Mouse (Mus musculus) forebrain, embryonic 16.5 days (tissue): ENCODE data around the gene Adarb1. TPM values are rescaled to one million over a fixed set of nuclear protein-coding genes. Genes with fewer than 3 reads are reported as not detected.

Experiments
- ATAC-seq: fragments of 200-750 bp; cut with Nextera tagmentation; 2 replicates; pipeline ENCODE4 v1.8.0; 2017; ENCODE audit warnings: mild to moderate bottlenecking, moderate library complexity
- H3K27ac ChIP-seq: fragments of 300-500 bp; sonication (generic); 2 replicates; pipeline ENCODE4 v1.5.1; 2014; ENCODE audit warnings: low read length, control low read depth
- H3K27me3 ChIP-seq: fragments of 300-500 bp; sonication (generic); replicated peaks from 2 replicates; pipeline ENCODE4 v1.6.1; 2014; ENCODE audit warnings: low read length; ENCODE audit not compliant: control insufficient read depth, insufficient read depth
- H3K36me3 ChIP-seq: fragments of 300-500 bp; sonication (generic); 2 replicates; pipeline ENCODE4 v1.6.1; 2014; ENCODE audit not compliant: control insufficient read depth, insufficient read depth
- H3K4me1 ChIP-seq: fragments of 300-500 bp; sonication (generic); replicated peaks from 2 replicates; pipeline ENCODE4 v1.6.1; 2014; ENCODE audit warnings: low read length; ENCODE audit not compliant: control insufficient read depth, insufficient read depth
- H3K4me2 ChIP-seq: fragments of 300-500 bp; sonication (generic); 2 replicates; pipeline ENCODE4 v1.6.1; 2014; ENCODE audit warnings: mild to moderate bottlenecking, low read length, control low read depth
- H3K4me3 ChIP-seq: fragments of 300-500 bp; sonication (generic); replicated peaks from 2 replicates; pipeline ENCODE4 v1.5.1; 2014; ENCODE audit warnings: mild to moderate bottlenecking, low read length, control low read depth
- H3K9ac ChIP-seq: fragments of 300-500 bp; sonication (generic); replicated peaks from 2 replicates; pipeline ENCODE4 v1.6.1; 2014; ENCODE audit warnings: low read depth, low read length, control low read depth
- H3K9me3 ChIP-seq: fragments of 300-500 bp; sonication (generic); 2 replicates; pipeline ENCODE4 v1.6.1; 2016; ENCODE audit warnings: low read length; ENCODE audit not compliant: control insufficient read depth
- WGBS: fragments of 180-500 bp; shearing (Covaris S2); extraction: QIAGEN DNeasy Blood & Tissue Kit; methylation state at CpG from one replicate; pipeline ENCODE4 v1.1.7; 2014; 5-methylcytosine and 5-hydroxymethylcytosine counted together
- polyA plus RNA-seq: library from polyadenylated mRNA; unstranded; fragments of >200 nt; fragmentation: Nextera tagmentation; extraction: Ambion mirVana; gene quantifications from 2 replicates; pipeline ENCODE4 v1.2.1, GENCODE M21; 2015

Adarb1 gene
- 15.8 and 17.8 TPM in 2 replicates for polyA plus RNA-seq

DNA sequence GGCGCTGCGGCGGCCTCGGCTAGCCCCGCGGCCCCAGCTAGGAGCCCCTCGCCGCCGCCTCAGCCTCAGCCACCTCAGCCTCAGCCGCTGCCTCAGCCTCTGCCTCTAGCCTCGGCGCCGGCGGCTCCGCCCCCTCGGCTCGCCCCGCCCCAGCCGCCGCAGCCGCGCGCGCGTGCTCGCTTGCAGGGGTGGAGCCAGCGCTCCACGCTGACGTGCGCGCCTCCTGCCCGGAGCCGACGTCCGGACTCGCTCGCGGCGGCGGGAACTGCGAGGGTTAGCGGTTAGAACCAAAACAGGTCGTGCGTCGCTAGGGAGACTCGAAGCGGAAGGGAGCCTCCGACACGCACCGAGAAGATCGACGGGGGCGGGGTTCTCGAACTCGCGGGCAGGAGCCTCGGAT lies at the start of gene Adarb1:
Gene Adarb1, minus strand, starts transcription at position 133 of the 400 bp plus-strand sequence.
- Histone ChIP-seq H3K36me3 (no peaks in the 10 kb centered on the region), H3K27ac (peak within 1 kb of the TSS; percentile 56; the same call in 1 of the 2 replicates), H3K4me2 (peak within 1 kb of the TSS; percentile 88), H3K9me3 (no peaks in the 10 kb centered on the region), H3K4me3 (peak within 1 kb of the TSS; percentile 76), H3K4me1 (peaks cover 15% of the 10 kb centered on the region), H3K27me3 (peaks cover 5% of the 10 kb centered on the region), H3K9ac (peak within 1 kb of the TSS; percentile 87)
- peak; percentile 95 for ATAC-seq
- under 1% methylated on average over 51 of the region's 57 CpGs for WGBS

DNA sequence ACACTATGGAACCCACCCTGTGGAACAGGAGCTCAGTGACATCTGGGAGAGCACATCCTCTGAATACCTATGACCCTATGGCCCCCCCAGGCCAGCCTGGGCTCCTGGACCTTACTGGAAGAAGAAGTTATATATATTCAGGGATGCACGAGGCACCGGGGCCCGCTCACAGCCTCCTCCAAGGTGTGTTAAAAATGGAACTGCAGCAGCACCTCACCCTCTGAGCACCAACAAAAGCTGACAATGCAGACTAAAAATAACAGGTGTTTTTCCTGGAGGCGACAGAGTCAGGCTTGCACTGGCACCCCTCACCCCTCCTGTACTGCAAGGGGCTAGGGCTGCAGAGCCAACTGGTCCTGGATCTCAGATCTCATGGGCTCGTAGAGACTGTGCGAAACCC lies 49.3 kb upstream of the Adarb1 start:
- H3K4me3 ChIP-seq: no peak overlapping the region
- no peak overlapping the region for H3K4me2 ChIP-seq
- H3K27ac ChIP-seq: no peak overlapping the region
- H3K4me1 ChIP-seq: 0 out of 2 replicates have a peak, but pooled peaks cover 2% of the 10 kb centered on the region
- H3K36me3 ChIP-seq: no peaks in the 10 kb centered on the region
- no peak overlapping the region for H3K9ac ChIP-seq
- H3K27me3 ChIP-seq: no peaks in the 10 kb centered on the region
- 88% methylated on average over 6 of the region's 6 CpGs for WGBS
- no peak for ATAC-seq
- H3K9me3 ChIP-seq: no peaks in the 10 kb centered on the region

- Histone ChIP-seq H3K36me3 (no peaks in the 10 kb centered on the region), H3K27ac (no peak overlapping the region), H3K27me3 (no peaks in the 10 kb centered on the region), H3K4me1 (0 out of 2 replicates have a peak, but pooled peaks cover 2% of the 10 kb centered on the region), H3K4me2 (no peak overlapping the region), H3K4me3 (no peak overlapping the region), H3K9me3 (no peaks in the 10 kb centered on the region), H3K9ac (no peak overlapping the region)
- no peak for ATAC-seq
- 84% methylated on average over 5 of the region's 5 CpGs for WGBS
Observed at GRCm38 (mm10) chr10:77465902-77466301, 47.8 kb upstream of the Adarb1 start.

DNA sequence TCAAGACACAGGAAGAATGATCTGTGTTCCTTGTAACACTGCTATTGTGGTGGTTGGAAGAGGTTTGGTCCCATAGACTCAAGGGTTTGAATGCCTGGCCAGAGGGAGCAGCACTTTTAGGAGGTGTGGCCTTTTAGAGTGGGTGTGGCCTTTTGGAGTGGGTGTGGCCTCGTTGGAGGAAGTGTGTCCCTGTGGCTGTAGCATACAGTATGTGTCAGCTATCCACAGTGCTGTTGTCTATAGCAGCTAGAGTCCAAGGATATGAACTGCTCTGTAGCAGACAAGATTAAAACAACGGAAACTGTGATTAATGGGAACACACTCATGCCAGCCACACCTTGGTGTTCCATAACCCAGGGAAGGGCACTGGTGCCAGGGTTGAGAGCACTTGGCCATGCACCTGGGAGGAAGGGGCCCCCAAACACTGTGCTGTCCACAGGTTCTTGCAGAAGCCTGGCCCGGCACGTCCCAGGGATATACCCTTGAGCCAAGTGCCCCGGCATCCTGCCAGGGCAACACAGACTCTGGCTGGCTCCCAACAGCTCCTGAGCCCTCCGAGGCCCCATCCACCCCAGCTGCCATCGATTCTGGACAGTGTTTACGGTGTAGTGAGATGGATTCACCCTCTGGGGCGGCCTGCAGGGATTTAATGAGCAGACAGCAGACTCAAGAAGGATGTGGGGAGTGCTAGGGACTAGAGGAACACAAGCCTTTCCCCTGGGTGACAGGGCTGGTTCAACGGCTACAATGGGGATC lies 46.3 kb upstream of the Adarb1 start:
- Histone ChIP-seq H3K27ac (no peak overlapping the region), H3K36me3 (no peaks in the 10 kb centered on the region), H3K9ac (no peak overlapping the region), H3K4me1 (0 out of 2 replicates have a peak, but pooled peaks cover 2% of the 10 kb centered on the region), H3K9me3 (no peaks in the 10 kb centered on the region), H3K4me2 (no peak overlapping the region), H3K4me3 (no peak overlapping the region), H3K27me3 (no peaks in the 10 kb centered on the region)
- WGBS: 63% methylated on average over 10 of the region's 10 CpGs
- ATAC-seq: no peak

GRCm38 (mm10) chr10:77461161-77461560 lies 43.1 kb upstream of the Adarb1 start:
- Histone ChIP-seq H3K9ac (no peak overlapping the region), H3K9me3 (no peaks in the 10 kb centered on the region), H3K4me3 (no peak overlapping the region), H3K27ac (no peak overlapping the region), H3K27me3 (no peaks in the 10 kb centered on the region), H3K4me2 (no peak overlapping the region), H3K4me1 (0 out of 2 replicates have a peak, but pooled peaks cover 2% of the 10 kb centered on the region), H3K36me3 (no peaks in the 10 kb centered on the region)
- no peak for ATAC-seq
- WGBS: 92% methylated on average over 8 of the region's 8 CpGs

DNA sequence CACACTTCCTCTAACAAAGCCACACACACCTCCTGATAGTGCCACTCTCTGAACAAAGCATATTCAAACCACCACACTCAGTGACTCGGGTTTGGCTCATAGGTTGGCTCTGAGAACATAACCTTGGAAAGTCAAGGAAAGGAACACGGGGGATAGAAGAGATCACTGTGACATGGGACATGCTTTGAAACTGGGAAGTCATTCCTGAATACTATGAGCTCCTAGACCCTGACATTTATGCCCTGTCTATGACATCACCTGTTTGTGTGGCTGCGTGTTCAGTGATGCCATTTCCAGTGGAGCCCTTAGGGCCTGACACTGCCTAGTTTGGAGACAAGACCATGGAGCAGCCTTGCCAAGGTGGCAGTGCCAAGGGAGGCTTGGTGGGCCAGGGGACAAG lies 39.6 kb upstream of the Adarb1 start:
- Histone ChIP-seq H3K27ac (no peak overlapping the region), H3K27me3 (no peaks in the 10 kb centered on the region), H3K9ac (no peak overlapping the region), H3K4me2 (no peak overlapping the region), H3K36me3 (no peaks in the 10 kb centered on the region), H3K9me3 (no peaks in the 10 kb centered on the region), H3K4me1 (no peaks in the 10 kb centered on the region), H3K4me3 (no peak overlapping the region)
- ATAC-seq: no peak
- 87% methylated on average over 3 of the region's 3 CpGs for WGBS

GRCm38 (mm10) chr10:77456507-77456906 lies 38.4 kb upstream of the Adarb1 start:
- WGBS: 78% methylated on average over 7 of the region's 7 CpGs
- Histone ChIP-seq H3K9me3 (no peaks in the 10 kb centered on the region), H3K27me3 (no peaks in the 10 kb centered on the region), H3K27ac (no peak overlapping the region), H3K4me1 (no peaks in the 10 kb centered on the region), H3K9ac (no peak overlapping the region), H3K36me3 (no peaks in the 10 kb centered on the region), H3K4me2 (no peak overlapping the region), H3K4me3 (no peak overlapping the region)
- no peak for ATAC-seq

- Histone ChIP-seq H3K9me3 (no peaks in the 10 kb centered on the region), H3K27me3 (no peaks in the 10 kb centered on the region), H3K27ac (no peak overlapping the region), H3K4me1 (no peaks in the 10 kb centered on the region), H3K9ac (no peak overlapping the region), H3K4me2 (no peak overlapping the region), H3K36me3 (no peaks in the 10 kb centered on the region), H3K4me3 (no peak overlapping the region)
- ATAC-seq: no peak
- WGBS: 85% methylated on average over 14 of the region's 14 CpGs
Observed at GRCm38 (mm10) chr10:77455251-77456010, 37.4 kb upstream of the Adarb1 start.

- no peaks in the 10 kb centered on the region for H3K9me3 ChIP-seq
- H3K36me3 ChIP-seq: no peaks in the 10 kb centered on the region
- no peak overlapping the region for H3K4me3 ChIP-seq
- no peak overlapping the region for H3K4me2 ChIP-seq
- H3K4me1 ChIP-seq: no peaks in the 10 kb centered on the region
- no peak for ATAC-seq
- H3K27me3 ChIP-seq: no peaks in the 10 kb centered on the region
- no peak overlapping the region for H3K9ac ChIP-seq
- H3K27ac ChIP-seq: no peak overlapping the region
- 89% methylated on average over 6 of the region's 6 CpGs for WGBS
Observed at GRCm38 (mm10) chr10:77454795-77455194, 36.7 kb upstream of the Adarb1 start.
